Mouse (Mus musculus): ENCODE results near the gene Dusp14. TPM values are rescaled to one million over a fixed set of nuclear protein-coding genes. Genes with fewer than 3 reads are reported as not detected.

The Dusp14 gene
- total and polyA plus RNA-seq, 2 experiments from 2014 or later = 1.4 to 8.2 TPM

DNA sequence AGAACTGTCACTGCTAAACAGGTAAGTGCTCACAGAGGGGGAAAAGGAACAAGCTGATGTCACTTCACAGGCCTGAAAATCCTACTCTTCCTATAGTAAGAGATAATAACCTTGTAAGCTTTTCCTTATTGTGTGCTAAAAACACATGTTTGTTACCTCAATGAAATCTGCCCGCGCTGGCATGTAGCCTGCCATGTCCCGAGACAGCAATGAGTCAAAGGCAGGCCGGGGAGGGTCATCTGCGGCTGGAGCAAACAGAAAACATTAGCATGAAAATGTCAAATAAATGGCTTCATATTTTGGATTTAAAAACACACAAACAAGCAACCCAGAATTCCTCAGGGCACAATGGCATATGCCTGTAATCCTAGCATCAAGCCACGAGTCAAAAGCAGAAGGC is 35.0 kb upstream of the Dusp14 start:
- Histone ChIP-seq H3K4me1 (ENCODE audit: control insufficient read depth, insufficient read depth) (peaks cover 8% of the 10 kb centered on the region; the same call in 1 of the 2 replicates), H3K4me2 (ENCODE audit: low read depth, low read length) (no peak overlapping the region), H3K9me3 (replicated peaks; ENCODE audit: control insufficient read depth, low read length) (no peaks in the 10 kb centered on the region), H3K27ac (ENCODE audit: low read depth) (no peak overlapping the region), H3K4me3 (ENCODE audit: low read depth, low read length) (no peak overlapping the region), H3K27me3 (ENCODE audit: control insufficient read depth, insufficient read depth, low read length) (no peaks in the 10 kb centered on the region), H3K9ac (replicated peaks; ENCODE audit: low read depth, low read length) (no peak overlapping the region), H3K36me3 (replicated peaks; ENCODE audit: control insufficient read depth, insufficient read depth, low read length) (peaks cover 68% of the 10 kb centered on the region)
- no peak for DNase-seq (ENCODE audit: low spot score)
- no peak for ATAC-seq (ENCODE audit: insufficient read depth, low read depth)
- 85% methylated on average over 6 of the region's 6 CpGs for WGBS
- no peak for TF ChIP-seq CTCF (IDR thresholded peaks at IDR 0.05; ENCODE audit: low read depth)
- no peak for TF ChIP-seq EP300 (IDR thresholded peaks at IDR 0.05; ENCODE audit: low read depth)

DNA sequence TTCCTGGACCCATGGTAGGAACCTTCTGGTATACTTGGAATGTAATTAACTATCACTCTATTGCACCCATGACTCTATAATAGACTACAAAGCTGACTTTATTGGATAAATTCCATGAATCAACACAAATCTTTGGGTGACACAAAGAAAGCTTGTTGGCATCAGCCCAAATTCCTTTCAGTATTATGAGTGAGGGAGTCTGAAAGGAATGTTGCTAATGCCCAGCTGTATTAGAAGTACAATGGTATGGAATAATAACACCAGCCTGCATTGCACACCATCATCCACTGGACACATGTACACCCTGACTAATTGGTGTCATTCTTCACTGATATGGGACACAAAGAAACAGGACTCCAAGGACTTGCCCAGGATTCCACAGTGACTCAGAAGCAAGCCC is 32.1 kb upstream of the Dusp14 start:
- H3K4me3 ChIP-seq (ENCODE audit: low read depth, low read length) = no peak overlapping the region
- H3K36me3 ChIP-seq (replicated peaks; ENCODE audit: control insufficient read depth, insufficient read depth, low read length) = peaks cover 40% of the 10 kb centered on the region
- TF ChIP-seq CTCF (IDR thresholded peaks at IDR 0.05; ENCODE audit: low read depth) (no peak), EP300 (IDR thresholded peaks at IDR 0.05; ENCODE audit: low read depth) (no peak)
- H3K27me3 ChIP-seq (ENCODE audit: control insufficient read depth, insufficient read depth, low read length) = no peaks in the 10 kb centered on the region
- no peak overlapping the region for H3K4me2 ChIP-seq (ENCODE audit: low read depth, low read length)
- DNase-seq (ENCODE audit: low spot score) (no peak), ATAC-seq (ENCODE audit: insufficient read depth, low read depth) (no peak; the same call in 1 of the 2 replicates)
- H3K9ac ChIP-seq (replicated peaks; ENCODE audit: low read depth, low read length) = no peak overlapping the region
- no peak overlapping the region for H3K27ac ChIP-seq (ENCODE audit: low read depth)
- H3K4me1 ChIP-seq (ENCODE audit: control insufficient read depth, insufficient read depth) = peaks cover 8% of the 10 kb centered on the region; the same call in 1 of the 2 replicates
- no peaks in the 10 kb centered on the region for H3K9me3 ChIP-seq (replicated peaks; ENCODE audit: control insufficient read depth, low read length)

DNA sequence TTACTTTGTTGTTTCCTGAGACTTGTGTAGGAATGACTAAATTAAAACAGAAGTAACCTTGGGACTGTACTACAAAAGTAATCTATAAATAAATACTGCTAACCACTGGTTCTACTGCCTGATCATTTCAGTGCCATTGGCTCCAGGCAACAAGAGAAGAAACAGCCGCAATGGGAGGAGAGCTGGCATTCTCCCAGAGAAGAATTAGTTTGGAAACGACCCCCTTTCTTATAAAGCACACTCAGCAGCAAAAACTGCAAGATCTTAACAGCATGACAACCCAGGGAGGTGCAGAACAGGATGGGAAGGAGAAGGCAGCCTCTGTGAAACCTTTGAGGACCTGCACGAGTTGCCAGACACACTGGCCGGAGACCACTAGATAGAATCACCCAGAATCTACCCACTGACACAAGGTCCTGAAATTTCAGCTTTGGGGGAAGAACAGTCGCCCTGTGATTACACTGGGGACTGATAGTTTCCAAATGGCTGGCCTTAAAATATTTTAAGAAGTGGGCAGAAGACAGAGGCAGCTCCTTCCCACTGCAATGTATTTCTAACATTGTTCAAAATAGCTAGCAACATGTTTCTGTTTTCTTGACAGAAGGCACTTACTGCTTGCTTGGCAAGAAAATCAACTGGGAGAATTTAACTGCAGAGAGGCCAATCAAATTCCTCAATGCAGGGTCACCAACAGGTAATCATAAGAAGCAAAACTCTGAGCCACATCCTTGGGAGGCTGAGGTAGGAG is 28.4 kb upstream of the Dusp14 start:
- DNase-seq (ENCODE audit: low spot score) (no peak), ATAC-seq (ENCODE audit: insufficient read depth, low read depth) (no peak)
- Histone ChIP-seq H3K9me3 (replicated peaks; ENCODE audit: control insufficient read depth, low read length) (no peaks in the 10 kb centered on the region), H3K4me3 (ENCODE audit: low read depth, low read length) (no peak overlapping the region), H3K27ac (ENCODE audit: low read depth) (no peak overlapping the region), H3K4me1 (ENCODE audit: control insufficient read depth, insufficient read depth) (peaks cover 8% of the 10 kb centered on the region; the same call in 1 of the 2 replicates), H3K36me3 (replicated peaks; ENCODE audit: control insufficient read depth, insufficient read depth, low read length) (peaks cover 17% of the 10 kb centered on the region), H3K27me3 (ENCODE audit: control insufficient read depth, insufficient read depth, low read length) (no peaks in the 10 kb centered on the region), H3K9ac (replicated peaks; ENCODE audit: low read depth, low read length) (no peak overlapping the region), H3K4me2 (ENCODE audit: low read depth, low read length) (no peak overlapping the region)
- TF ChIP-seq EP300 (IDR thresholded peaks at IDR 0.05; ENCODE audit: low read depth) (no peak), CTCF (IDR thresholded peaks at IDR 0.05; ENCODE audit: low read depth) (no peak)
- WGBS = 51% methylated on average over 5 of the region's 5 CpGs

DNA sequence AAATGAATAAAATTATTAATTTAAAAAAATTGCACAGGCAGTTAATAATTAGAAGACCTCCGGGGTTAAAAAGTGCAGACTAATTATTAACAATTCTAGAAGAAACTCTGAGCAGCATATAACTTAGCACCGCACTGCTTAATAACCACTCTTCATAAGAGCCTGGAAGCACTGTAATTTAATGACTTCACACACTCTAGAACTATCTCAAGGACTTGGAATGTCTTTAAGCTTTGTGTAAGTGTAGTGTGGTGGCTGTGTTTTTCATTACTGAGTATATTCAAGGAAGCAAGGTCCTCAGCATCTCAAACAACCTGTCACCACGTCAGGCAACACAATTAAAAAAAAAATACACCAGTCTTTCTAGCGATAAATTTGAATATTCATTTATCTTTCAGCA is 26.0 kb upstream of the Dusp14 start:
- Histone ChIP-seq H3K4me1 (ENCODE audit: control insufficient read depth, insufficient read depth) (no peaks in the 10 kb centered on the region; the same call in 1 of the 2 replicates), H3K27me3 (ENCODE audit: control insufficient read depth, insufficient read depth, low read length) (no peaks in the 10 kb centered on the region), H3K4me2 (ENCODE audit: low read depth, low read length) (no peak overlapping the region), H3K36me3 (replicated peaks; ENCODE audit: control insufficient read depth, insufficient read depth, low read length) (peaks cover 25% of the 10 kb centered on the region), H3K9me3 (replicated peaks; ENCODE audit: control insufficient read depth, low read length) (no peaks in the 10 kb centered on the region), H3K4me3 (ENCODE audit: low read depth, low read length) (no peak overlapping the region), H3K27ac (ENCODE audit: low read depth) (no peak overlapping the region), H3K9ac (replicated peaks; ENCODE audit: low read depth, low read length) (no peak overlapping the region)
- WGBS = 70% methylated on average over 4 of the region's 4 CpGs
- no peak for ATAC-seq (ENCODE audit: insufficient read depth, low read depth)
- TF ChIP-seq CTCF (IDR thresholded peaks at IDR 0.05; ENCODE audit: low read depth) = no peak
- no peak for TF ChIP-seq EP300 (IDR thresholded peaks at IDR 0.05; ENCODE audit: low read depth)
- no peak for DNase-seq (ENCODE audit: low spot score)

DNA sequence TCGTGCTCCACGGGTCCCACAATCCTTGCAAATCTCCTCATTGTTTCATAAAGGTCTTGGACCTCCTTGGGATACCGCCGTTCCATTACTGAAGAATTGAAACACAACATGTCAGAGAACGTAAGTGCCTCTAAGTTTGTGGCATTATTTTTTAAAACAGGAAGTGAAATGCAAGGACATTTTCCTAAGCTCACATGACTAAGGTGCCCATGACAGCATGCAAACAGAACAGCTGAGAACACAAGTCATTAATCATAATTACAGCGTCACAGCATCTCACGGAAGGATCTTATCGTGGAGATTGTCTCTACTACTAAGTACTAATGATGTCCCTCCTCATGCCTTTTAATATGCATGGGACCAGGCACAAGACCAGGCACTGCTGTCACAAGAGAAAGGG is 21.5 kb upstream of the Dusp14 start:
- WGBS = 91% methylated on average over 8 of the region's 8 CpGs
- H3K27ac ChIP-seq (ENCODE audit: low read depth) = no peak overlapping the region
- TF ChIP-seq CTCF (IDR thresholded peaks at IDR 0.05; ENCODE audit: low read depth) = no peak
- no peak for TF ChIP-seq EP300 (IDR thresholded peaks at IDR 0.05; ENCODE audit: low read depth)
- no peak overlapping the region for H3K4me3 ChIP-seq (ENCODE audit: low read depth, low read length)
- DNase-seq (ENCODE audit: low spot score) = no peak
- no peaks in the 10 kb centered on the region for H3K27me3 ChIP-seq (ENCODE audit: control insufficient read depth, insufficient read depth, low read length)
- no peak overlapping the region for H3K4me2 ChIP-seq (ENCODE audit: low read depth, low read length)
- H3K4me1 ChIP-seq (ENCODE audit: control insufficient read depth, insufficient read depth) = no peaks in the 10 kb centered on the region; the same call in 1 of the 2 replicates
- no peaks in the 10 kb centered on the region for H3K9me3 ChIP-seq (replicated peaks; ENCODE audit: control insufficient read depth, low read length)
- no peak for ATAC-seq (ENCODE audit: insufficient read depth, low read depth)
- H3K36me3 ChIP-seq (replicated peaks; ENCODE audit: control insufficient read depth, insufficient read depth, low read length) = peaks cover 54% of the 10 kb centered on the region
- H3K9ac ChIP-seq (replicated peaks; ENCODE audit: low read depth, low read length) = no peak overlapping the region

DNA sequence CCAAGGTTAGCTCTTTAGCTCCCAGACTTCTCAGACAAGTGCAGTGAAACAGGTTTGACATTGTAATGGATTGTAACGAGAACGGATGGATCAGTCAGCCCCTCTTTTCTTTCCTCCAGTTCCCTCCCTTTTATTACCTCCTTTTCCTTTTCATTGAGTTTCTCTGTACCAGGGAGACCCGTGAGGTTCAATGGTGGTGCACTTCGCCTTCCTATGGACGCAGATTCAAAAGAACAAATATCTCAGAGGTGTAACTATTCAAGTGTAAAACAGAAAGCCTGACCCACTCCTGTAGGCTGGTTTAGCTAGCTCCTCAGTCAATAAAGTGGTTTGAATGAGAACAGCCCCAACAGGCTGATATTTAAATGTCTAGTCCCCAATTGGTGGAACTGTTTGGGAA is 12.8 kb upstream of the Dusp14 start:
- DNase-seq (ENCODE audit: low spot score) (no peak), ATAC-seq (ENCODE audit: insufficient read depth, low read depth) (no peak)
- Histone ChIP-seq H3K9ac (replicated peaks; ENCODE audit: low read depth, low read length) (no peak overlapping the region), H3K27me3 (ENCODE audit: control insufficient read depth, insufficient read depth, low read length) (no peaks in the 10 kb centered on the region), H3K4me1 (ENCODE audit: control insufficient read depth, insufficient read depth) (peaks cover 8% of the 10 kb centered on the region; the same call in 1 of the 2 replicates), H3K4me3 (ENCODE audit: low read depth, low read length) (no peak overlapping the region), H3K36me3 (replicated peaks; ENCODE audit: control insufficient read depth, insufficient read depth, low read length) (peaks cover 25% of the 10 kb centered on the region; the same call in 1 of the 2 replicates), H3K4me2 (ENCODE audit: low read depth, low read length) (no peak overlapping the region), H3K9me3 (replicated peaks; ENCODE audit: control insufficient read depth, low read length) (no peaks in the 10 kb centered on the region), H3K27ac (ENCODE audit: low read depth) (no peak overlapping the region)
- no peak for TF ChIP-seq EP300 (IDR thresholded peaks at IDR 0.05; ENCODE audit: low read depth)
- TF ChIP-seq CTCF (IDR thresholded peaks at IDR 0.05; ENCODE audit: low read depth) = no peak
- WGBS = 95% methylated on average over 5 of the region's 5 CpGs
